11 mouse cellular contexts compared by ENCODE assay signal in the genomic region with DNA sequence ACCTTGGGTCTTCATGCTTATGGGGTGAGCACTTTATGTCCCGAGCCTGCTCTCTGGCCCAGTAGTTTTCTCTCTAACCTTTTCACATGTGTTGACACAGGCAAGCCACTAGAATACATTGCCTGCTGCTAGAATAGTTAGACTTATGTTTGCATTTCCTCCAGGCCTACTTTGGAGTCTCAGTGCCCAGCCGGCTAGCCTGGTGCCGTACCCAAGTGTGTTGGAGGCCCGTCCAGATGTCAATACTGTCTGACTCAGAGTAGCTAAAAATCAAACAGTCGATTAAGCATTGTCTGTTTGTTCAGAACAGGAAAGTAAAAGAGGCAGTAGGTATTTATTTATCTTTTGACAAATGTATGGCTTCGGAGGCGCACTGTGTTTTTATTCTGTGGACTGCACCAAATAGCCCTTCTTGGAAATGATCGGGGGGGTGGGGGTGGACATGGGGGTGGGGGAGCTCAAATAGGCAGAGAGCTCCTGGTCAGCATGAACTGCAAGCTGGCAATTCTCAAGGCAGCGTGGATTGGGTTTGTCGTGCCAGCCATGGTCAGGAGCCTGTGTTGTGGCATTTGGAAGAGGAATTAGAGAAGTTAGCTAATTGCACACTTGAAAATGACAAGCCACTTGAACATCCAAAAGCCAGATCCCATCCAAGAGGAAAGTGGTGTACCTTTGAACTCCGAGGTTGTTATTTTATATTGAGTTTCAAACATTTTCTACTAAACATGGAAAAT.
"Had no signal": no experiment of that assay in that cellular context is flagged by ENCODE, and none has a peak within 500 bp of the region (broad histone marks: within the 10 kb centered on the region; RNA-seq: fewer than 3 reads in every experiment).

No protein-coding gene starts in this region.

- H3K4me2 ChIP-seq: limb, embryonic 12.5 days; liver, embryonic 11.5 days; lung, embryonic 15.5 days; midbrain, embryonic 13.5 days; stomach, embryonic 15.5 days had no signal

- H3K4me3 ChIP-seq: layer of hippocampus, adult 2 months; limb, embryonic 12.5 days; lung, embryonic 15.5 days; midbrain, embryonic 13.5 days; stomach, embryonic 15.5 days had no signal

- H3K9me3 ChIP-seq: limb, embryonic 12.5 days; lung, embryonic 15.5 days; midbrain, embryonic 13.5 days; stomach, embryonic 15.5 days had no signal

- DNase-seq: kidney, postnatal 10 days; kidney, postnatal 4 days; lung, postnatal 36 days; right cerebral cortex, postnatal 14 days; thymus, postnatal 4 days had no signal

- H3K4me1 ChIP-seq: limb, embryonic 12.5 days; midbrain, embryonic 13.5 days had no signal

- H3K9ac ChIP-seq: limb, embryonic 12.5 days; lung, embryonic 15.5 days; midbrain, embryonic 13.5 days; stomach, embryonic 15.5 days had no signal

- H3K27me3 ChIP-seq: limb, embryonic 12.5 days; lung, embryonic 15.5 days; midbrain, embryonic 13.5 days; stomach, embryonic 15.5 days had no signal

- ATAC-seq: midbrain, embryonic 13.5 days had no signal

- H3K27ac ChIP-seq: layer of hippocampus, adult 2 months; limb, embryonic 12.5 days; lung, embryonic 15.5 days; midbrain, embryonic 13.5 days; stomach, embryonic 15.5 days had no signal
